Mouse (Mus musculus): ENCODE measurements around the gene Mgat4a. TPM values are rescaled to one million over a fixed set of nuclear protein-coding genes. Genes with fewer than 3 reads are reported as not detected.
A peak's percentile ranks its signal among the peaks of the same experiment; 100 is the strongest.

Gene Mgat4a
- 10 to 100 TPM in 1 of 2 experiments, 1 to 10 TPM in 1; 7.8 to 10.5 TPM for polyA plus RNA-seq (2017; shearing (Covaris generic))

- ATAC-seq = peak; percentile 97
These were observed at the start of gene Mgat4a for GRCm38 (mm10) chr1:37540810-37541658. TSS of gene Mgat4a (minus strand) at chr1:37541016.

DNA sequence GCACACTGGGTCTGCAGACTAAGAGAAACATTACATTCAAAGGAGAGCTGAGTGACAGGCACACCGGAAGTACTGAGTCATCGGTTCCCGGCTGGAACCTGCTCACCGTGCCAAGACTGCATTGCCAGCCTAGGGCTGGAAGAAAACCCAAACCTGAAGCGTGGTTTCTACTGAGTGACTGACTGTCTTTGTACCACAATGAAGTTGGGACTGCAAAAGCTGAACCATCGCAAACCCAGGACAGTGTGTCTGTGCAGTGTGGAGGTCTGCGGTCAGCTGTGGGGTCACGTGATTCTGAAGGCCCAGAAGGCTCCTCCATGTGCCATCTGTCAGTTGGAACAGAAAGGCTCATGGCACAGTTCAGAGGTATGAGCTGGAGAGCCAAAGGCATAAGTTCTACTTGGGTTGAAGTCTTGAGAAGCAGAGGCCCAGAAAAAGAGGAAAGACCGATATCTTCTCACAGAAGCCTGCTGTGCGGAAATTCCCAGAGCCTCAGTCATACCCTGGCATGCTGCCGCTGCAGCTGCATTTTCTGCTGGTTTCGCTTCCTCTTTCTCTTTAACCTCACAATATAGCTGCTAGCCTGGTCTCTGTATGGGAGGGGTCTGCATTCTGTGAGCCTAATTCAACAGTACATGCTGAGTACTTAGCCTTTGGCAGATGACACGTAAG, 45.1 kb upstream of the Mgat4a start:
- ATAC-seq = peak; percentile 65

DNA sequence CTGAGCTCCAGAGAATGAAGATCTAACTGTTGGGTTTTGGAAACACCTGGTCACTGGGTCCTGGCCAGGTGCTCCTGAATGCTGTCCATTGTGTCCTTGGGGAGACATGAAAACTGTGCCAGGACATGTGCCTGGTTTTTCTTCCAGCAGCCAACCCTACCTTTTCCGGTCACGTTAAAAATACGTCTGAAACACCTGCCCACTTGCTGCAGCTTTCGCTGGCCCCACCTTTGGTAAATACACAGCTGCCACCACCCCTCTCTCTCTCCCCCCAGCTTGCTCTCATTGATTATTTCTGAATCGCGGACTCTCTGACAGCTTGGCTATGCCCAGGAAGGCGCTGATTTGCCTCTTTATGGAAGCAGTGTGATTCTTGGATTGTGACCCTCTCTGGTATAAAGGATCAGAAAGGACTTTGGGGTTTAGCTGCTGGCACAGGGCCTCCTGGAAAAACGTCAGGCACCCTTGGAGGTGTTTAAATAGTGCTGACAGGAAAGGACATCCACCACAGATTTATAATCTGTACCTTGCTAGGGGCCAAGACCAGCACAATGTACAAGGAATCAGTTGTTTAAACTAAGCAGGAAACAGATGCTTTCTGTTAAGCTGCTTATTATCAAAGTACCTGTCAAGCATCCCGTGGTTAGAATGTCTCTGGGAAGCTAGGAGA, 43.1 kb upstream of the Mgat4a start:
- no peak for ATAC-seq

DNA sequence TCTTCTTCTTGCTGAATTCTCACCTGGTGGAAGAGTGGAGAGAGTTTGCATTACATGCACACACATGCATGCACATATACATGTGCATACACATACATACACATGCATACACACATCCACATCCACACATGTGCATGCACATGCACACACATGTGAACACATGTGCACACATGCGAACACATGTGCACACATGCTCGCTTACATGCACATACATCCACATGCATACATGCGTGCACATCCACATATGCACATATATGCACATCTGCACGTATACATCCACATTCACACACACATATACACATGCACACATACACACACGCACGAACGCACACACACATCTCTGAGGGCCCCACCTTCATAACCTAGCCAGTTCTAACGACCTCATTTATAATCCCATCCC, 42.4 kb upstream of the Mgat4a start:
- no peak for ATAC-seq

GRCm38 (mm10) chr1:37579686-37580085, 38.9 kb upstream of the Mgat4a start:
- ATAC-seq = no peak

GRCm38 (mm10) chr1:37572528-37573272, 31.9 kb upstream of the Mgat4a start:
- no peak for ATAC-seq

GRCm38 (mm10) chr1:37568379-37568778, 27.6 kb upstream of the Mgat4a start:
- ATAC-seq = no peak

- ATAC-seq = no peak
These were observed 25.9 kb upstream of the Mgat4a start for GRCm38 (mm10) chr1:37566754-37567153.

GRCm38 (mm10) chr1:37566344-37566743, 25.5 kb upstream of the Mgat4a start:
- ATAC-seq = no peak

GRCm38 (mm10) chr1:37565396-37565795, 24.6 kb upstream of the Mgat4a start:
- no peak for ATAC-seq

GRCm38 (mm10) chr1:37561955-37562354, 21.1 kb upstream of the Mgat4a start:
- ATAC-seq = no peak

- no peak for ATAC-seq
These were observed 19.5 kb upstream of the Mgat4a start for GRCm38 (mm10) chr1:37560356-37560755.

DNA sequence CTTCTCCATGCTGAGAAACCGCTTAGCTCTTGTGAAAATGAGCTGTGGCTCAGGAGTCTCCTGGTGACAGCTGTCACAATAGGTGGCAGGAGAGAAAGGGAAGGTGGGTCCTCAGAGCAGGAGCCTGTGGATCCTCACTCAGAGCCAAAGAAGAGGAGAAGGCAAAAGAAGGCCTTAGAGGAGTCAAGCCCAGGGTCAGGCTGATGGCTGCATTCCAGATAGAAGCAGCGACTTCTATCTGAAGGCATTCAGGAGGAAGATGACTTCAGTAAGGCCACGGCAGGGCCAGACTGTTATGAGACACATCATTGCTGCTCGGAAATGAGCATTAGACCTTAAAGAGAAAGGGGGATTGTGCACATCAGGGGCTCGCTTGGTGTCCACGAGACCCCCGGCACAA, 11.2 kb upstream of the Mgat4a start:
- ATAC-seq = no peak

DNA sequence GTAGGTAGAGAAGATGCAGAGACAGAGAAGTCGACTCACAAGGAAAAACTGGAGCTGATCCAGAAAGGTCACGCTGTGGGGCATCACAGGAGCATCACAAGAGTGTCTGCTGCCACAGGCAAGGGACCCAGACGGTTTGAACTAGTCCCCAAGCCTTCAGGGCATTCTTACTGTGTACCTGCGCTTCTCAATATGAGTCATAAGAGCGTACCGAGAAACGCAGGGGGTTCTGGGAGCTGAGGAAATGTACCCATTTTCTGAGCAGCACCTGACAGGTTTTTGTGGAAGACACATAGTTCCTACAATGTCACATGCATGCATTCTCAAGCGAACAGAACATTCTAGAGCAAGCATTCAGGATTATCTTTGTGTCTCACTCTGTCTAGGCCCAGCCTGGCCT, 8.7 kb upstream of the Mgat4a start:
- ATAC-seq = peak; percentile 32

DNA sequence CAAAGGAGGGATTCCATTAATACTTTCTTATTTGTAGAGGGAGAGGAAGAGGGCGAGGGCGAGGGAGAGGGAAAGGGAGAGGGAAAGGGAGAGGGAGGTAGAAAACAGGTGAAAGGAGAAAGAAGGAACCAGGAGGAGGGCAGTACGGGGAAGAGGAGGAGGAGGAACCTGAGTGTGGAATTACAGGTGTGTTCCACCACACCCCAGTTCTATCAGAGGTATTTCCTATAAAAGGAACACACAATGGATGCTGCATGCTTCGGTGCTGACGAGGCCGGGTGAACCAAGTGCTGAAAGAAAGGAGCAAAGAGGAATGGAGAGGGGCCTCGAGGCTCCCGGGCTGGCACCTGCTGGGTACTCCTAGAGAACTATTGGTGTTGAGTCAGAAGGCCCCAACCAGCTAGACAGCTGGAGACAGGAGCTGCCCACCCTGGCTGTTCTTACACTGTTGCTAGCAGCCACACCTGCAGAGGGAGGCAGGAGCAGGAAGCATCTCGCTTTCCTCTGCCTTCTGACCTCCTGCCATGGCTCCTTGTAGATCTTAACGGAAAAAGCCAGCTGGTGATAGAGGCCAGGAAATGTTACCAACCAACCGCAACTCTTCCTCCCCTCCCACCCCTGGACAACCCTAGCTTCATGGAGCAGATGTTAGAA, 5.7 kb upstream of the Mgat4a start:
- ATAC-seq = no peak

DNA sequence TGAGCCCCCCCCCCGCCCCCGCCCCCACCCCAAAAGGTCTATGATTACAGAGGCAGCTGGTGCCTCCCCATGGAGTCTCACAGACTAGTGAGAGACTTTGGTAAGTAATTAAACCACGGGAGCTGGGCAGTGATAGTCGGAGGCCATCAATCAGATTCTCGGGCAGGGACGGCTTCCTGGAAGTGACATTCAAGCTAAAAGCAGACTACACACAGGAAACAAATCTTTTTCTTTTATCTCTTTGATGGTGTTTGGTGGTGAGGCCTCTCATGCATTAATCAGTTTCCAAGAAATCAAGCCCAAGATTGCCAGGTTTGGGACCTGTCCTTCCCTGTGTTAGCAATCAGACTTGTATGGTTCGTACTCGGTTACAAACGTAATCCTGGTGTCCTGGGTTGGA, 3.4 kb upstream of the Mgat4a start:
- peak; percentile 13 for ATAC-seq

DNA sequence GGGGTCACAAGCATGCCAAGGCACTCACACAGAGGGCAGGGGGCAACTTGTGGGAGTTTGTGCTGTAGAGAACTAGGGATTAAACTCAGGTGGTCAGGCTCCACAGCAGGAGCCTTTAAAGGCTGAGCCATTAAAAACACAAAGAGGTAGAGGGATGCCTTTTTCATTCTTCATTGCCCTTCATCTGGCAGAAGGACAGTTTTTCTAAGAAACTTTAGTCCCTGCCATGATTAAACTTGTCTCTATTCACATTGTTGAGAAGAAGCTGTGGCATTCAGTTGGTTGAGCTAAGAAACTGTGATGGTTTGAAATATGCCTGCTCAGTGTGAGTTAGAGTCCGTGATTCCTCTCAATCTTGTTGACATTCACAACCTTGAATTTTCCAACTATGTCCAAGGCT, 2.2 kb upstream of the Mgat4a start:
- no peak for ATAC-seq

- ATAC-seq = peak; percentile 3
These were observed 627 bp downstream of the Mgat4a start for GRCm38 (mm10) chr1:37539968-37540809.

DNA sequence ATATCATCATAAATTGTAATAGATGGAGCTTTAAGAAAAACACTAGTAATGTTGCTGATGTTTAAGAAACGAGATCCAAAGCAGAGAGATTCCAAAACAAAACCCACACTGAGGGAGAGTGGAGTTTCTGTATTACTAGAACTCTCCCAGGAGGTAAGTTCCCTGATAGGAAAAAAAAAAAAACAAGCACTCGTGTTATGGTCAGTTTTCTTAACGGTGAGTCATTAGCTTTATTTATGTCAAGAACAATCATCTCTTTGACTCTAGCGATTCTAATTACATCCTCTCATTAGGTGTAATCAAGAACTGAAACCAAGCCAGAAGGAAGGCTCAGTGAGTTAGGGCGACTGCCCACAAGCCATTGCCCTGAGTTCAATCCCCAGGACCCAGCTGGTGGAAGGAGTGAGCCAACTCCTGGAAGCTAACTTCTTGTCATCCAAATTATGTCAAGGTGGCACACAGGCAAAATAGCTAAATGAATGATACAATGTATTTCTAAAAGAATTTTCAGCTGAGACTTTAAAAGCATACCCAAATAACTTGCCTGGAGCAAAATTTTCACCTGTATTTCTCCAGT, 6.2 kb downstream of the Mgat4a start:
- no peak for ATAC-seq

- ATAC-seq = no peak
These were observed 7.6 kb downstream of the Mgat4a start for GRCm38 (mm10) chr1:37533181-37533580.

DNA sequence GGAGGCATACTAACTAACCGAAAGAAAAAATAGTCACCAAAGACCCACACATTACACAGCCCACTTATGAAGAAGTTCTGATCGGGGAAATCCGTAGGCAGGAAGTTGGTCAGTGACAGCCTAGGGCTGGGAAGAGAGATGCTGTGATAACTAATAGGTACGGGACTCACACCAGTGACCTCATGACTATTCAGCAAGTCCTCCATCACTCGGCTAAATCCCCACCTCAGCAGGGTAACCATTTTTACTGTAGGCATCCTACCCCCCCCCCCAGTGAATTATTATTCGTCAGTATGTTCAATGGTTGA, 8.3 kb downstream of the Mgat4a start:
- ATAC-seq = no peak

All from activated CD4-positive, CD25-positive, alpha-beta regulatory T cell, adult 4 months (primary cell).